Mouse (Mus musculus) adrenal gland, adult 2 months (tissue): ENCODE measurements around the gene B3gnt2. TPM values are rescaled to one million over a fixed set of nuclear protein-coding genes. Genes with fewer than 3 reads are reported as not detected.

Experiments
- DNase-seq: peaks from one replicate; pipeline ENCODE4 v3.0.0; 2021
- long read RNA-seq: library from polyadenylated mRNA; stranded (forward); transcript quantifications from one replicate; pipeline ENCODE4 v2.0.0, GENCODE M21; 2021
- polyA plus RNA-seq: library from polyadenylated mRNA; depleted of rRNA; stranded (reverse); fragments of >200 nt; gene quantifications from 2 replicates; pipeline ENCODE4 v1.2.3, GENCODE M21; 2012; rRNA removed
- total RNA-seq, 2 experiments: library from RNA; stranded (reverse); gene quantifications; 2 replicates each; pipeline ENCODE4 v1.2.3; 2021

The B3gnt2 gene
- total RNA-seq = 10 to 100 TPM; 47.6 to 64.7 TPM
- 37.7 and 54.5 TPM in 2 replicates for polyA plus RNA-seq
- long read RNA-seq, transcript B3gnt2-202 (2 exons, 3,057 nt) = major isoform, 105 of 118 reads
- long read RNA-seq, transcript B3gnt2-201 (2 exons, 2,602 nt) = minor isoform, 5 of 118 reads
- long read RNA-seq, partial matches to known transcripts = 0 of 118 reads
- long read RNA-seq, other reads (novel, unspliced or antisense) = 8 of 118 reads

- peak; percentile 81 for DNase-seq
Measured at GRCm38 (mm10) chr11:22860335-22861227, at the start of gene B3gnt2. Gene B3gnt2, minus strand, starts transcription at chr11:22860961.

DNA sequence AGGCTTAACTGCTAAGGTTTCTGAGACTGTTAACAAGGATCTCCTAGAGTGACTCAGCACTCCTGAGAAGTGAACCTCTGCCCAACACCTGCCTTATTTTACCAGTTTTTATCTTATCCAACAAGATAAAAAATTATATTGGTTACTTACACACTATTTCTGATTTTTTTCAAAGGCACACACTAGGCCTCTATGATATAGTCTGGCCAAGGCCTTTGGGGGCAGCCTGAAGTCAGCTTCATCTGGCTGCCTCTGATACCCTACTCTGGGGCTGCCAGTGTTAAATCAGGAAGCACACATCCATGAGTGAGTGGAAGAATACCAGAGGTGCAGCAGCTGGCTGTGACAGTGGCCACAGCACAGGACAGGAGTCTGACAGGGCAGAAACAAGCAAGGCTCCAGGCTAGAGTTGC, 45.7 kb upstream of the B3gnt2 start:
- no peak for DNase-seq

- DNase-seq = no peak
Measured at GRCm38 (mm10) chr11:22902923-22903322, 42.2 kb upstream of the B3gnt2 start.

- DNase-seq = no peak
Measured at GRCm38 (mm10) chr11:22900041-22900440, 39.3 kb upstream of the B3gnt2 start.

GRCm38 (mm10) chr11:22897642-22898041, 36.9 kb upstream of the B3gnt2 start:
- no peak for DNase-seq

- peak; percentile 44 for DNase-seq
Measured at GRCm38 (mm10) chr11:22897127-22897526, 36.4 kb upstream of the B3gnt2 start.

GRCm38 (mm10) chr11:22893075-22893474, 32.3 kb upstream of the B3gnt2 start:
- no peak for DNase-seq

DNA sequence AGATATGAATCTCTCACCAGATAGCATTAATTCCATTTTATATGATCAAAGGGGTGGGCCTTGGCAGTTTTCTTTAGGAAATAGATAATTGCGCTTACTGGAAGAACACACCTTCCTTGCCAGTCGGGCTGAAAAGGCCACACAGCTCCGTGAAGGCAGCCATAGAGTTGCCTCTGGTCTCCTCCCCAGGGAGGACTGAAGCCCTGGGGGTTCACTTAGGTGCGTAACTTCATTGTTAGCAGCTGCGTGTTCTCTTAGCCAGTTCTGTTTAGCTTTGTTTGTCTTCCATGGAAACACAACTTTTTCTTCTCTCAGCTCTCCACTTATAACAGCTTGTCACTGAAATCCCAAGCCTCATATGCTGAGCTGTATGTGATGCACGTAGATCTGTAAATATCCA, 31.7 kb upstream of the B3gnt2 start:
- DNase-seq = no peak

DNA sequence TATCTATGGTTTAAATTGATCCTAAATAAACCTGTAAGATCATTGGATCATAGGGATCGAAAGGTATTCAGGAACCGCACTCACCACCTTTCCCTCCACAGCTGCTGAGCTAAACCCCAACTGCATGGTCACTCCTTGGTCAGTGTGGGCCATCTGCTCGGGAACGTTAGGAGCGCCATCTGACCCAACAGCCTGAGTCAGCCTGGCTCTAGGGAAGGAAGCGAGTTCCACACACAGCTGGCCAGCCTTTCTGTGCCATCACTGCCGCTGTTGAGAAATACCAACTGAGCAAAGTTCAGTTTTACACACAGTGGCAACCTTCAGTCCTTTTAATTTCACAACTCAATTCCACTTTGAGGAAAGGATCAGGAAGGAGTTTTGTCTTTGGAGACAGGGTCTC, 31.1 kb upstream of the B3gnt2 start:
- peak; percentile 65 for DNase-seq

DNA sequence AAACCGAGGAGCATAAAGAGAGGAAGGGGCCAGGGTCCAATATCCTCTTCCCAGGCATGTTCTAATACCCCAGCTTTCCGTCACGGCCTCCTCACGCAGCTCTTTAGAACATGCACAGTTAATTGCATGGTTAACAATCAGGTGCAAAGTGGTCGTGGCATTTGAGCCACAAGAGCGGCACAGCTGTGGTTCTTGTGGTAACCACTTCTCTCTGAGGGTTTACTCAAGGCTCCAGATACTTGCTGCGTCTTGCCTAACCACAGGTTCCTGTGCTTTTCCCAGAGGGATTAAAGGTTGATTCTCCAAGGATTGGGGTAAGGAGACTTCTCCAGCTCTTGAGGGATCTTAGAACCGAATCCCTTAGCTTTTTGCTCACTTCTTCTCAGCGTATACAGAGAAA, 30.5 kb upstream of the B3gnt2 start:
- no peak for DNase-seq

GRCm38 (mm10) chr11:22889224-22889623, 28.5 kb upstream of the B3gnt2 start:
- no peak for DNase-seq

DNA sequence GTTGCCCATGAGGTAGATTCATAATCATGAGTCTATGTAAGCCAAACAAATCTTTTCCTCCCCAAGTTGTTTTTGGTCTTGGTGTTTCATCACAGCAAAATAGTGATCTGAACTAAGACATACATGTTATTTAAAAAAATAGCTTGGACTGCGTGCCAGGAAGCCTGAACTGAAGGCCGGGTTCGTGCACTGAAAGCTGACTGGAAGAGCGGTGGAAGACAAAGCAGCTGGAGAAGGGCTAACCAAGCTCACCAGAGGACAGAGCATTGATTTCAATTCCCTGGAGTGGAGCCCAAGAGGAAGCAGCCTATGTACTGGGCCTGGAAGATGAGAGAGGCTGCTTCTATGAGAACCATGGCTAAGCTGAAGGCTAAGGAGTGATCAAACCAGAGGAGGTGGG, 26.2 kb upstream of the B3gnt2 start:
- no peak for DNase-seq

DNA sequence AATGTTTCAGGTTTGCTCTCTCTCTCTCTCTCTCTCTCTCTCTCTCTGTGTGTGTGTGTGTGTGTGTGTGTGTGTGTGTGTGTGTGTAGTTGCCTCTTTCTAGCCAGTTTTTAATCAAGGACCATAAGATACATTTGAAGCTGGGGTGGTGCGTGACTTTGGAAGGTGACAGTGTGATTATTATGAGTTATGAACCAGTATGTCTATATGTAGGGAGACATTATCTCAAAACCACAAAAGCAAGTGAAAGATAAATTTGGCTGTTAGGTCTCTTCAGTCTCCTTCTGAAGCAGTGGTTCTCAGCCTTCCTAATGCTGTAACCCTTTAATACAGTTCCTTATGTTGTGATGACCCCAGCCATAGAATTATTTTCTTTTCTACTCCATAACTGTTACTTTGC, 24.6 kb upstream of the B3gnt2 start:
- no peak for DNase-seq

DNA sequence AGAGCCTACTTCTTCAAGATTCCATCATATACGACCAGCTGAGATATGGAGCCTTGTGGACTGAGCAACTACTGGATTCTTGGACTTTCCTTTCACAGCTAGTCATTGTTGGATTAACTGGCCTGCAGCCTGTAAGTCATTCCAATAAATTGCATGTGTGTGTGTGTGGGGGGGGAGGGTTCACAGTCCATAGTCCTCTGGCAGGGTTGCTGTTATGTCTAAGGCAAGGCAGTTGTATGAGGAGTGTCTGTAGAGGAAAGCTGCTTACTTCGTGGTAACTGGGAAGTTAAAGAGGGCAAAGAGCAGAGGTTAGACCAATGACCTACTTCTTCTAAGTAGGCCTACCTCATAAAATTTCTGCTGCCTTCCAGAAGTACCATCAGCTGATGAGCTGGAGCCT, 22.9 kb upstream of the B3gnt2 start:
- no peak for DNase-seq

DNA sequence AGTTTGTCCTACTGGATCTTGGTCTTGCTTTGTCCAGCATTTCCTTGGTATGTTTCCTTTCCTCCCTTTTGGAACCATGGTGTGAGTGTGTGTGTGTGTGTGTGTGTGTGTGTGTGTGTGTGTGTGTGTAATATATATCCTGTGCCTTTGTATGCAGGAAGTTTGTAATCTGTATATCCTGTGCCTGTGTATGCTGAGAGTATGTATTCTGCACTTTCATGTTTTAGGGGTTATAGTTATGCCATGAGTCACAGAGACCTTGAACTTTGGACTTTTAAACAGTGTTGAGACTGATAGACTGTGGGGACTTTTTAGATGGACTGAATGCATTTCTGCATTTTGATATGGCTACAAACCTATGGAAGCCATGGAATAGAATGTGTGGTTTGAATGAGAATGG, 22.2 kb upstream of the B3gnt2 start:
- no peak for DNase-seq

DNA sequence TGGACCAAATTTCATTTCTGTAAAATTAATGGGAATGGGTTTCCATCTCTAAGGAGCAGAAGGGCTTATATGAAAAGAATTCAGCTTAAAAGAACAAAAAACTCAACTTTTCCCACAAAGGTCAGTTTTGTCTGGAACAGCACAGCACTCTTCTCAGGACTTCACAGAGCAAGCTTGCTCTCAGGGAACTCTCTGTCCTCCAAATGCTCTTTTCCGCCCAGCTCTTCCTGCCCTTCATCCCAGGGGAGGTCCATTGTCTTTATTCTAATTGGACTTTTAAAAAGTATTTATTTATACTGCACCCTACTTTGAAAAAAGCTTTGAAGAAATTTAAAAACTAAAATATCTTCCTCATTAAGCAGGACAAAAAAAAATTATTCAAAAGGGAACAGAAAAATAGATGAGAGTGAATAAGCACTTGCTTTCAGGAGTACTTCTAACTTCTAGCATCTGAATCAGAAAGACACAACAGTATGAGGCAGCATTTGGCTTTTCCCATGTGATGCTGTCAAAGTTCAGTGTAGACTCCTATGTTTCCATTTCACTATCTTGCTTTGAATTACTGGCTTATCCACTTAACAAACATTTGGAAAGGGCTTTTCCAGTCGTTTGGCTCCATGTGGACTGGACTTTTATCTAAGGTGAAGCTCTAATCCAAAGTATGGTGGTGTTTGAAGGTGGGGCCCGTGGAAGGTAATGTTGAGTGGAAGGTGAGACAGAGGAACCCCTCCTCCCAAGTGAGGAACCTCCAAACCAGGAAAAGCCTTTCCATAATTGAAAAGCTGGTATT, 19.8 kb upstream of the B3gnt2 start:
- no peak for DNase-seq

DNA sequence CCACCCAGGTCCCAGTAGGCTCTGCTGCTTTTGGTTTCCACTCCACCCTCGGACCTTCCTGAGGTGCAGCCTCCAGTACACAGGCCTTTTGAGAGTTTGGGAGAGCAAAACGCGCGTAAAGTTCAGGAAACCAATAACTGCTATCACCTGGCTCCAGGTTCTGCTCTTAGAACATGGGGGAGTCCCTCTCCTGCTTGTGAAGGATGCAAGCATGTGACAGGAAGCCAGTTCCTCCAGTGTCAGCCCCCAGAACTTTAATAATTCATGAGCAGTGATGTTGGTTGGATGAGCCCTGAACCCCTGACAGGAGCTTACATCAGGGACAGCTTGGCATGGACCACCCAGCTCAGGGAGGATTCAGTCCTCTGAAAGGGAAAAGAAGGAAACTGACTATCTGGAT, 18.9 kb upstream of the B3gnt2 start:
- DNase-seq = no peak

- no peak for DNase-seq
Measured at GRCm38 (mm10) chr11:22876680-22877330, 16.0 kb upstream of the B3gnt2 start.

GRCm38 (mm10) chr11:22875279-22875678, 14.5 kb upstream of the B3gnt2 start:
- DNase-seq = no peak

DNA sequence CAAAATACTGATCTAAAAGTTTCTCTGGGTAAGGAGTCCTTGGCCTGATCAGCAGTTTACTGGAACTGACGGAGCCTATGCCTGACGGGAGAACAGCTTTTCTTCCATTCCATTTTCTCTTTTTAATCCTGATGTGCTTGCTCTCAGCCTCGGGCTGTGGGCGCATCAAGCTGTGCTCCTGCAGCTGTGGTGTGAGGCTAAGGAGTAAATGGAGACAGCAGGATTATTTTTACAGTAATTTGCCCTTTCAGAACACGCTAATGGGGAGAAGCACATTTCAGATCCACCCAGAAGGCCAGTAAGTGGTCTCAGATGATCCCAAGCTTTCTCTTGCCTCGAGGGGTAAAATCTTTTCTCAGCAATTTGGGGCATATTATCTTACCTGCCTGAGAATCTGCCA, 14.0 kb upstream of the B3gnt2 start:
- DNase-seq = no peak

DNA sequence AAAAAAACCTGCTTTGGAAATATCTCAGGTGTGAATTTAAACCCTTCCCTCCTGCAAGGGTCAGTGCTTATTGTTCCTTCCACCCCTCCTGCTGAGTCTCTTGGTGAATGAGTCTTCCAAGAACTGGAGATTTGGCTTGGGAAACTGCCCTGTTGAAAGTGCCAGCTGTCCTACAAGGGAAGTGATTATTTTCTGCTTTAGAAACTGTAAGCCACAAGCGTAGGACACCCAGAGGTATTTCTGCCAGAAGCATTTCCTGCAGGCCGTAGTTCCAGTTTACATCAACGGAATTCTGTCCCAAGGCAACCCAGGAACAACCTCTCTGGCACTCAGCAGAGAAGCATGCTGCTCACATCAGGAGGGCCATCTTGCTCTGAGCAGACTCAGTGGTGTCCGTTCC, 12.6 kb upstream of the B3gnt2 start:
- no peak for DNase-seq

DNA sequence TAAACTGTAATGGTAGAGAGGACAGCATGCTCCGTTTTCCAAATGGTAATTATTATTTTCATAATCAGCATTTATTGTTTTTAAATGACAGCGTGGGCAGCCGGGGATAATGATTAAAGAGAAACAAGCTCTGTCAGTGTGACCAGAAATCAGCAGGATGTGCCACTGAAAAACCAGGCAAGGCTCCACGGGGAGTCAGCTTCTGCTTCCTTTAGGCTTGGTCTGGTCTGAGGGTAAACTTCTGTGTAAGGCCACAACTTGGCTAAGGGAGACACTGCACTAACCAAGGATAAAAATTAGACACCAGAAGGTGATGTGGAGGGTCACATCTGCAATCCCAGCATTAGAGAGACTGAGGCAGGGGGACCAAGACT, 11.5 kb upstream of the B3gnt2 start:
- DNase-seq = no peak
